Mouse (Mus musculus): ENCODE measurements around the gene Megf11. TPM values are rescaled to one million over a fixed set of nuclear protein-coding genes. Genes with fewer than 3 reads are reported as not detected.
A peak's percentile ranks its signal among the peaks of the same experiment; 100 is the strongest.

Megf11 gene
- polyA plus RNA-seq, 1 experiment from 2014 or later, result 4.0 TPM

GRCm38 (mm10) chr9:64645462-64645861 is 260.0 kb downstream of the Megf11 start:
- no peak for ATAC-seq (replicated peaks; ENCODE audit: low FRiP score)
- Histone ChIP-seq H3K9ac (no peak overlapping the region), H3K4me2 (no peak overlapping the region), H3K4me1 (peaks cover 9% of the 10 kb centered on the region), H3K4me3 (replicated peaks) (no peak overlapping the region), H3K36me3 (no peaks in the 10 kb centered on the region), H3K9me3 (replicated peaks) (no peaks in the 10 kb centered on the region), H3K27ac (no peak overlapping the region), H3K27me3 (peaks cover 5% of the 10 kb centered on the region; the same call in 1 of the 2 replicates)
- WGBS, result 87% methylated on average over 3 of the region's 3 CpGs

GRCm38 (mm10) chr9:64649393-64649792 is 264.0 kb downstream of the Megf11 start:
- H3K27ac ChIP-seq, result no peak overlapping the region
- H3K4me3 ChIP-seq (replicated peaks), result no peak overlapping the region
- no peak overlapping the region for H3K4me2 ChIP-seq
- H3K27me3 ChIP-seq, result no peaks in the 10 kb centered on the region
- H3K4me1 ChIP-seq, result peaks cover 6% of the 10 kb centered on the region
- 70% methylated on average over 9 of the region's 9 CpGs for WGBS
- no peak for ATAC-seq (replicated peaks; ENCODE audit: low FRiP score)
- no peaks in the 10 kb centered on the region for H3K9me3 ChIP-seq (replicated peaks)
- no peak overlapping the region for H3K9ac ChIP-seq
- H3K36me3 ChIP-seq, result no peaks in the 10 kb centered on the region

GRCm38 (mm10) chr9:64649892-64650291 is 264.5 kb downstream of the Megf11 start:
- H3K36me3 ChIP-seq, result no peaks in the 10 kb centered on the region
- 26% methylated on average over 2 of the region's 2 CpGs for whole genome bisulfite sequencing
- no peak for ATAC-seq (replicated peaks; ENCODE audit: low FRiP score)
- no peak overlapping the region for H3K4me2 ChIP-seq
- H3K9me3 ChIP-seq (replicated peaks), result no peaks in the 10 kb centered on the region
- no peaks in the 10 kb centered on the region for H3K27me3 ChIP-seq
- H3K4me1 ChIP-seq, result peaks cover 3% of the 10 kb centered on the region
- H3K9ac ChIP-seq, result no peak overlapping the region
- H3K27ac ChIP-seq, result no peak overlapping the region
- no peak overlapping the region for H3K4me3 ChIP-seq (replicated peaks)

- no peak overlapping the region for H3K9ac ChIP-seq
Measured at GRCm38 (mm10) chr9:64651181-64651580, 265.8 kb downstream of the Megf11 start.

GRCm38 (mm10) chr9:64651689-64652088 is 266.3 kb downstream of the Megf11 start:
- Histone ChIP-seq H3K9ac (no peak overlapping the region), H3K36me3 (no peaks in the 10 kb centered on the region), H3K9me3 (replicated peaks) (no peaks in the 10 kb centered on the region), H3K4me3 (replicated peaks) (no peak overlapping the region), H3K4me2 (no peak overlapping the region), H3K4me1 (peaks cover 3% of the 10 kb centered on the region), H3K27ac (no peak overlapping the region), H3K27me3 (no peaks in the 10 kb centered on the region)
- no peak for ATAC-seq (replicated peaks; ENCODE audit: low FRiP score)
- WGBS, result 68% methylated on average over 4 of the region's 4 CpGs

More at GRCm38 (mm10) chr9:64651181-64651580, 265.8 kb downstream of the Megf11 start:
- 89% methylated on average over 1 of the region's 1 CpGs for WGBS
- peaks cover 3% of the 10 kb centered on the region for H3K4me1 ChIP-seq
- no peaks in the 10 kb centered on the region for H3K36me3 ChIP-seq
- no peak overlapping the region for H3K27ac ChIP-seq
- H3K4me2 ChIP-seq, result no peak overlapping the region
- no peaks in the 10 kb centered on the region for H3K9me3 ChIP-seq (replicated peaks)
- no peak overlapping the region for H3K4me3 ChIP-seq (replicated peaks)
- no peaks in the 10 kb centered on the region for H3K27me3 ChIP-seq
- ATAC-seq (replicated peaks; ENCODE audit: low FRiP score), result no peak

- Histone ChIP-seq H3K9ac (no peak overlapping the region), H3K4me1 (peaks cover 3% of the 10 kb centered on the region), H3K27me3 (no peaks in the 10 kb centered on the region), H3K4me2 (no peak overlapping the region), H3K9me3 (replicated peaks) (no peaks in the 10 kb centered on the region), H3K27ac (no peak overlapping the region), H3K36me3 (no peaks in the 10 kb centered on the region), H3K4me3 (replicated peaks) (no peak overlapping the region)
- ATAC-seq (replicated peaks; ENCODE audit: low FRiP score), result no peak
- 70% methylated on average over 2 of the region's 2 CpGs for WGBS
Measured at GRCm38 (mm10) chr9:64652138-64652537, 266.7 kb downstream of the Megf11 start.

- WGBS, result 45% methylated on average over 10 of the region's 10 CpGs
- ATAC-seq (replicated peaks; ENCODE audit: low FRiP score), result no peak; the same call in 1 of the 2 replicates
- Histone ChIP-seq H3K9me3 (replicated peaks) (no peaks in the 10 kb centered on the region), H3K27me3 (no peaks in the 10 kb centered on the region), H3K9ac (no peak overlapping the region), H3K27ac (no peak overlapping the region), H3K4me3 (replicated peaks) (no peak overlapping the region), H3K4me1 (peaks cover 3% of the 10 kb centered on the region), H3K36me3 (no peaks in the 10 kb centered on the region), H3K4me2 (no peak overlapping the region)
Measured at GRCm38 (mm10) chr9:64652841-64653361, 267.5 kb downstream of the Megf11 start.

GRCm38 (mm10) chr9:64654723-64655122 is 269.3 kb downstream of the Megf11 start:
- no peak for ATAC-seq (replicated peaks; ENCODE audit: low FRiP score)
- Histone ChIP-seq H3K9me3 (replicated peaks) (no peaks in the 10 kb centered on the region), H3K27me3 (no peaks in the 10 kb centered on the region), H3K4me2 (no peak overlapping the region), H3K4me1 (peaks cover 9% of the 10 kb centered on the region), H3K9ac (no peak overlapping the region), H3K36me3 (no peaks in the 10 kb centered on the region), H3K27ac (no peak overlapping the region), H3K4me3 (replicated peaks) (no peak overlapping the region)
- 70% methylated on average over 10 of the region's 10 CpGs for WGBS

- H3K27ac ChIP-seq, result no peak overlapping the region
- no peak overlapping the region for H3K4me3 ChIP-seq (replicated peaks)
- no peaks in the 10 kb centered on the region for H3K36me3 ChIP-seq
- H3K4me1 ChIP-seq, result peaks cover 23% of the 10 kb centered on the region
- ATAC-seq (replicated peaks; ENCODE audit: low FRiP score), result no peak
- no peak overlapping the region for H3K9ac ChIP-seq
- H3K4me2 ChIP-seq, result no peak overlapping the region
- no peaks in the 10 kb centered on the region for H3K9me3 ChIP-seq (replicated peaks)
- WGBS, result 72% methylated on average over 5 of the region's 5 CpGs
- peaks cover 6% of the 10 kb centered on the region; the same call in 1 of the 2 replicates for H3K27me3 ChIP-seq
Measured at GRCm38 (mm10) chr9:64656613-64657012, 271.2 kb downstream of the Megf11 start.

GRCm38 (mm10) chr9:64660222-64660621 is 274.8 kb downstream of the Megf11 start:
- Histone ChIP-seq H3K9me3 (replicated peaks) (no peaks in the 10 kb centered on the region), H3K27ac (no peak overlapping the region), H3K36me3 (no peaks in the 10 kb centered on the region), H3K9ac (no peak overlapping the region), H3K4me1 (peaks cover 20% of the 10 kb centered on the region), H3K4me2 (no peak overlapping the region), H3K27me3 (peaks cover 15% of the 10 kb centered on the region), H3K4me3 (replicated peaks) (no peak overlapping the region)
- ATAC-seq (replicated peaks; ENCODE audit: low FRiP score), result peak; percentile 58; the same call in 1 of the 2 replicates
- 62% methylated on average over 7 of the region's 7 CpGs for WGBS

GRCm38 (mm10) chr9:64664612-64665011 is 279.2 kb downstream of the Megf11 start:
- Histone ChIP-seq H3K27ac (no peak overlapping the region), H3K27me3 (peaks cover 29% of the 10 kb centered on the region), H3K4me2 (no peak overlapping the region), H3K36me3 (no peaks in the 10 kb centered on the region), H3K4me3 (replicated peaks) (no peak overlapping the region), H3K9me3 (replicated peaks) (no peaks in the 10 kb centered on the region), H3K9ac (no peak overlapping the region), H3K4me1 (peaks cover 15% of the 10 kb centered on the region)
- no peak for ATAC-seq (replicated peaks; ENCODE audit: low FRiP score)
- 3% methylated on average over 1 of the region's 1 CpGs for WGBS

- Histone ChIP-seq H3K4me2 (no peak overlapping the region), H3K36me3 (no peaks in the 10 kb centered on the region), H3K27ac (no peak overlapping the region), H3K9ac (no peak overlapping the region), H3K9me3 (replicated peaks) (no peaks in the 10 kb centered on the region), H3K4me1 (no peaks in the 10 kb centered on the region), H3K4me3 (replicated peaks) (no peak overlapping the region), H3K27me3 (peaks cover 28% of the 10 kb centered on the region)
- no peak for ATAC-seq (replicated peaks; ENCODE audit: low FRiP score)
- WGBS, result 25% methylated on average over 4 of the region's 4 CpGs
Measured at GRCm38 (mm10) chr9:64666549-64666948, 281.1 kb downstream of the Megf11 start.

- no peaks in the 10 kb centered on the region for H3K9me3 ChIP-seq (replicated peaks)
- no peaks in the 10 kb centered on the region for H3K4me1 ChIP-seq
- 2% methylated on average over 5 of the region's 5 CpGs for WGBS
- H3K27me3 ChIP-seq, result peaks cover 24% of the 10 kb centered on the region
- no peak overlapping the region for H3K9ac ChIP-seq
- ATAC-seq (replicated peaks; ENCODE audit: low FRiP score), result peak; percentile 75; the same call in 1 of the 2 replicates
- no peaks in the 10 kb centered on the region for H3K36me3 ChIP-seq
- H3K27ac ChIP-seq, result no peak overlapping the region
- no peak overlapping the region for H3K4me2 ChIP-seq
- H3K4me3 ChIP-seq (replicated peaks), result no peak overlapping the region
Measured at GRCm38 (mm10) chr9:64667513-64667912, 282.1 kb downstream of the Megf11 start.
